8 mouse cellular contexts compared by ENCODE assay signal in the genomic region with DNA sequence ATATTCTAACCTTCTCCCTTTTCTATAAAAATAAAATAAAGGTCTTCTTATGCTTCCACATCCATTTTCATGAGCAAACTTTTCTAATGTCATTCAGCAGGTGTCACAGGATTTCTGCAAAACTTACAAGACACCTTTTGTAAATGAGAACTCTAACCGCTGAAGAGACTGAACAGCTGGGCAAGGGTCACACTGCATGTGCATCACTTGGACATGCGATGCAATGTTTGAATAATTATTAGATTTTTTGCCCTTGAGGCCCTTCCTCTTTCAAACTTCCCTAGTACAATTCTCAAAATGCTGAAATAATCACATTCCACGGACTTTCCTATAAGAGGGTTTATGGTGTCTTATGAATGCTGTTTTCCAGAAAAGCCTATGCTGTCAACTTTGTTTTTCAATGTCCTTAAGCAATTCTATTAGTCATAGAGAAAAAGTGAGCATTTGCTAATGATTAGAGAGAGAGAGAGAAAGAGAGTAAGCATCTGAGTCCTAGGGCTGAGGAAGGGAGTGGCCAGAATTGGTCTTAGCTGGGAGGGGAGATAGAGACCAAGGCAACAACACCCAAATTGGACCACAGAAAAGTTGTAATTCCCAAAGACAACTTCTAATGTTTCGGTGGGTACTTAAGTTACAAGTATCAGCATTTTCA. TPM values are rescaled to one million over a fixed set of nuclear protein-coding genes. Genes with fewer than 3 reads are reported as not detected.
DNase-seq lines count a peak whose midpoint lies in the region; ATAC-seq and TF ChIP-seq lines count a peak whose summit lies in the region.

No protein-coding gene starts in this region.

- no peak for TF ChIP-seq CTCF in layer of hippocampus, adult 2 months (conservative IDR thresholded peaks at IDR 0.05)

- no peaks in the 10 kb centered on the region for H3K36me3 ChIP-seq in embryonic facial prominence, embryonic 12.5 days
- H3K36me3 ChIP-seq in midbrain, embryonic 15.5 days (replicated peaks): no peaks in the 10 kb centered on the region

- no peaks in the 10 kb centered on the region for H3K27me3 ChIP-seq in embryonic facial prominence, embryonic 12.5 days
- no peaks in the 10 kb centered on the region for H3K27me3 ChIP-seq in midbrain, embryonic 15.5 days (replicated peaks)

- peak overlapping the region; percentile 88 for H3K9ac ChIP-seq in embryonic facial prominence, embryonic 12.5 days
- H3K9ac ChIP-seq in midbrain, embryonic 15.5 days: peak overlapping the region; percentile 94

- WGBS in embryonic facial prominence, embryonic 12.5 days: 61% methylated on average over 4 of the region's 4 CpGs
- WGBS in midbrain, embryonic 15.5 days: 63% methylated on average over 4 of the region's 4 CpGs

- H3K4me3 ChIP-seq in layer of hippocampus, adult 2 months: peak overlapping the region; percentile 94
- peak overlapping the region; percentile 72 for H3K4me3 ChIP-seq in embryonic facial prominence, embryonic 12.5 days
- peak overlapping the region; percentile 97 for H3K4me3 ChIP-seq in midbrain, embryonic 15.5 days

- peak overlapping the region; percentile 98 for H3K27ac ChIP-seq in layer of hippocampus, adult 2 months
- no peak overlapping the region for H3K27ac ChIP-seq in embryonic facial prominence, embryonic 12.5 days
- H3K27ac ChIP-seq in midbrain, embryonic 15.5 days: peak overlapping the region; percentile 92; the same call in 1 of the 2 replicates

- ATAC-seq in embryonic facial prominence, embryonic 12.5 days (ENCODE audit: insufficient number of reproducible peaks, insufficient read depth, low FRiP score, low TSS enrichment): no peak
- ATAC-seq in midbrain, embryonic 15.5 days (replicated peaks): no peak

- no peaks in the 10 kb centered on the region for H3K9me3 ChIP-seq in embryonic facial prominence, embryonic 12.5 days
- no peaks in the 10 kb centered on the region for H3K9me3 ChIP-seq in midbrain, embryonic 15.5 days

- H3K4me2 ChIP-seq in embryonic facial prominence, embryonic 12.5 days (replicated peaks): peak overlapping the region; percentile 81
- H3K4me2 ChIP-seq in midbrain, embryonic 15.5 days: peak overlapping the region; percentile 71

- H3K4me1 ChIP-seq in embryonic facial prominence, embryonic 12.5 days: peaks cover 9% of the 10 kb centered on the region
- H3K4me1 ChIP-seq in midbrain, embryonic 15.5 days: peaks cover 19% of the 10 kb centered on the region

- no peak for DNase-seq in layer of hippocampus, adult 2 months (ENCODE audit: low spot score in 2 of 2)
- no peak for DNase-seq in layer of hippocampus, postnatal 25 days (ENCODE audit: extremely low spot score in 1 of 2, low spot score in 1 of 2)
- peak; percentile 74 for DNase-seq in kidney, adult 9 months
- DNase-seq in T-cell, adult 2 months (ENCODE audit: low spot score): no peak
- no peak for DNase-seq in thymus, postnatal 0 days (ENCODE audit: low spot score)
- DNase-seq in cerebellum, postnatal 10 days: no peak

RNA-seq across cellular contexts. Expression of a gene that starts 1.3 kb away (rescaled TPM):
- total RNA-seq in layer of hippocampus, adult 2 months (2021): 10 to 100 TPM; 80.3 to 86.5 TPM
- 10 to 100 TPM; 73.5 to 77.3 TPM for total RNA-seq in layer of hippocampus, postnatal 25 days (2021)
- 17.9 and 21.4 TPM in 2 replicates for polyA plus RNA-seq in embryonic facial prominence, embryonic 12.5 days (2016; fragmentation: Nextera tagmentation; extraction: Ambion mirVana)
- polyA plus RNA-seq in midbrain, embryonic 15.5 days (2015; fragmentation: Nextera tagmentation; extraction: Ambion mirVana): 25.5 and 26.1 TPM in 2 replicates
- 9.1 and 9.9 TPM in 2 replicates for polyA plus RNA-seq in thymus, postnatal 0 days (2015; fragmentation: Nextera tagmentation; extraction: Ambion mirVana)

RNA-seq across cellular contexts. Expression of a gene that starts 53.2 kb away (rescaled TPM):
- 10 to 100 TPM; 96.6 to 99.5 TPM for total RNA-seq in layer of hippocampus, adult 2 months (2021)
- total RNA-seq in layer of hippocampus, postnatal 25 days (2021): 10 to 100 TPM; 96.0 to 98.3 TPM
- 18.4 and 22.2 TPM in 2 replicates for polyA plus RNA-seq in embryonic facial prominence, embryonic 12.5 days (2016; fragmentation: Nextera tagmentation; extraction: Ambion mirVana)
- 47.3 and 58.4 TPM in 2 replicates for polyA plus RNA-seq in midbrain, embryonic 15.5 days (2015; fragmentation: Nextera tagmentation; extraction: Ambion mirVana)
- polyA plus RNA-seq in thymus, postnatal 0 days (2015; fragmentation: Nextera tagmentation; extraction: Ambion mirVana): 0.05 and 0.17 TPM in 2 replicates

Comparison
In these comparisons a context has a peak if more than half of its experiments do, and no peak if none do; other contexts are left out.
1. RNA of a gene that starts 53.2 kb away (polyA plus RNA-seq): 47.3 to 58.4 TPM in midbrain, embryonic 15.5 days and 18.4 to 22.2 TPM in embryonic facial prominence, embryonic 12.5 days; 0.05 to 0.17 TPM in thymus, postnatal 0 days; every median in the first group is over 10 times any median in the second.
2. Peak in every context shown above with its lines, with median percentiles within 50 percentile points of each other: H3K4me3 ChIP-seq.